Mouse (Mus musculus) c-Kit-positive CD71-negative TER-119-negative erythroid progenitor cells, embryonic 14.5 days (primary cell): ENCODE measurements around the gene Trio.

ENCODE experiments used
- DNase-seq: peaks from one replicate; pipeline ENCODE4 v3.0.0-alpha.2; 2013; ENCODE audit warnings: low read depth

Gene Trio

DNA sequence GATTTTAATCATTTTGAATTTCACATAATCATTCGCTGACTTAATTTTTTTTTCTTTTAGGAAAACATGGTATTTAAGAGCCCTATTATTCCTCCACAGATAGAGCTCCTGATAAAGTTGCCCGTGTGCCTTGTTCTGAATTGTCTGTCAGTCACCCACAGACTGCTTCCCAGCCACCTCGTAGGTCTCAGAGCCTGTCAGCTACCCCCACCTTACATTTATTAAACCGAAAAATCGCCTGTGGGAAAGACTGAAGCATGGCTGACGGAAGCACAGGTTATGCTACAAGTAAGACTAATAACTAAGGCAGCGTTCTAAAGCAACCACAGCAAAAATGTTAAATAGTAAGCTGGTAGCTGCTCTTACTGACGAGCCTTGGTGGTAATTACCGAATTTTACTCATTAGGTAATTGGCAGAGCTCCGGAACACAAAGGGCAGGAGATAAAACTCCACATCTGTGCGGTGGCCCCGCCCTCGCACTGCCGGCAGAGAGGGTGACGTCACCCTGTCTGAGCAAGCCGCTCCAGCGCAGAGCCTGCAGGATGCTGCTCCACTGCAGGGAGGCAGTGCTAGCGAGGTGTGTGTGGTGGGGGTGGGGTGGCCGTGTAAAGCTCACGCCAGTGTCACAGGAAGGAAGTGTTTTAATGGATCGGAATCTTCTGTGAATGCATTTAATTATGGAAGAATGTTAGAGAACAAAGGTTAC is 102.2 kb downstream of the Trio start:
- peak; percentile 72 for DNase-seq

DNA sequence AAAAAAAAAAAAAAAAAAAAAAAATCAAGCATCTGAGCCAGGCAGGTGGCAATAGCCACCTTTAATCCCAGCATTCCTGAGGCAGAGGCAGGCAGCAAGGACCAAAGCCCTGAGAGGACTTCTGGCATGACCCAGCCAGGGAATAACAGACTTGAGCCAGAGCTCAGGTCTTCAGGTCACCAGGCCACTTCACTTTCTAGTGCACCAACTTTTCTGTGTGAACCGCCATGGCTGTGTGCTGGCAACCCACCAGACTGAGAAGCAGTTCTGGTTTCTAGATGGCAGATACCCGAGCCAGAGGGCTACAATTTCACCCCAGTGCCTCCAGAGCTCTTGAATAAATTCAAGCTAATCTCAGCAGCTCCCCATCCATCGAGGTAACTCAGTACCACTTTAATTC is 104.9 kb downstream of the Trio start:
- DNase-seq, result no peak

DNA sequence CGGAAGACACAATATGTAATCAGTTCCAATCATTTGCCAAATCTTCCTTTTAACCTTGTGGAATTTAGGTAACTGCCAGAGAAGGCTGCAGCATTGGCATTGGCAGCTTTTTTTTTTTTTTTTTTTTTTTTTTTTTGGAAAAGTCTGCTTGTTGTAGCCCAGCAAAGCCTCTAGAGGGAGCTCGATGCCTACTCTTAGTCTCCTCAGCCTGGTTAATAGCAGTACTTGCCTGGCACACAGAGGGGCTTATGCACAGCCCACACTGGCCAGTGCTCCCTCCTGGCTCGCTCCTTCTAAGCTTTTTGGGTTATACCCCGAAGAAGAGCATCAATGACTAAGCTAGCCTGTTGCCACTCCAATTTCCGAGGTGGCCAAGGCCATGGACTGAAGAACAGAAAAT is 106.1 kb downstream of the Trio start:
- DNase-seq, result no peak

DNA sequence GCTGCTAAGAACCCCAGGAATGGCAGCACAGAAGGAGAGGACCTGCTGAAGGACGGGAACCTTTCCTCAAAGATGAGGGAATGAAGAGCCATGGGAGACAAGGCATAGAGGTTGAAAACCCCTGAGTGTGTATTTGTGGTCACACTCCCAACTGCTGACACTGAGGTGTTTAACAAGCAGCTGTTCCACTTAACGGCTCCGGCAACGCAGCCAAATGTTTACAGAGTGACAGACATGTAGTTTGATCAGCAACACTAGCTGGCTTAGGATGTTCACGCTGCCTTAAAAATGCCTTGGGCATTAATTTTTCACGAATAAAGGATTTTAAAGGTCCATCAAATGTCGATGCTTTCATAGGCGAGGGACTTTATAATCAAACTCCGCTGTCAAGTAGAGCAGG is 106.8 kb downstream of the Trio start:
- DNase-seq, result no peak

DNA sequence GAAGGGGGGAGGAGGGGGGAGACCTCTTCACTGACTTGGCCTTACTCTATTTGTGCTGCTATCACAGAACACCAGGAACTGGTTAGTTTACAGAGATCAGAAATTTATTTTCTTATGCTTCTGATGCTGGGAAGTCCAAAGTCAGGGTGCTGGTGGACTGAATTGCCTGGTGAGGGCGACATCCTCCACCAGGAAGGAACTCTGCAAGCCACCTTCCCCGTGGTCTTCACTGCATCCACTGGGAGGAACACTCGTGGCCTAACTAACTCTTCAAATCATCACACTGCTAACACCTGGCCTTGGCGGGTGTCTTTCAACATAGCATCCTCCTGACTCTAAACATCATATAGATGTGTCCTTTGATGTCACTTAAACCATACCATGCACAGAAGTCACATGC is 109.4 kb downstream of the Trio start:
- DNase-seq, result no peak

DNA sequence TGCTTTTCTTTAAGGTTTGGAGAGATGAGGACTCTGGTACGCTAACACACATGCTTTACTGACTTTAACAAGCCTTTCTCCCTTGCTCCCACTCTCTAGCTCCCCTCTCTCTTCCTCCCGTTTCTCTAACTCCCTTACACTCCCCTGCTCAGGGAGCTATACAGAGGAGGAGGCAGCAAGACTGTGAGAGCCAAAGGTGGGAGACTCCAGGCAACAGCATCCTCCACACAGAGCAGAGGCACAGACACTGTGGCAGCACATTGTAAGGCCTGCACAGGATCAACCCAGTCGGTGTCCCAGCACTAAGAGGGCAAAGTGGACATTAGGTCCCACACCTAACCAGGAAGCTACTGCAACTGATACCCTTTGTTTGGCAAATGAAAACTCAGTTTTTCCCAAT is 112.6 kb downstream of the Trio start:
- no peak for DNase-seq

DNA sequence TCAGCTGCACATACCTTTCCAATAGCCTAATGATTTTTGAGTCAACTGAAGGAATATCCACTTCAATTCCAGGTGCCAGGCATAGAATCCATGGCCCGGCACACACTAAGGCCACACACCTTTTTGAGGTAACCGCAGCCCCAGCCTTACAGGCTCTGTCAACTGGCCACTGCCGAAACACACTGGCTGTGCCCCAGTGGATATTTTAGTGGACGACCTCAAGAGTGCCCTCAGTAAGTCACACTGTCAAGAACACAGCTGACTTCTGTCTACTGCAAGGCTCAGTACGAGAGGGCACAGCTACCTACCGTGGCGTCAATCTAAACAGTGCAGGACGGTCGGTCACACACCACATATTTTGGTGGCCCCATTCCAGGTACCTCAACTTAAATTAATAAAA is 114.5 kb downstream of the Trio start:
- DNase-seq, result no peak

DNA sequence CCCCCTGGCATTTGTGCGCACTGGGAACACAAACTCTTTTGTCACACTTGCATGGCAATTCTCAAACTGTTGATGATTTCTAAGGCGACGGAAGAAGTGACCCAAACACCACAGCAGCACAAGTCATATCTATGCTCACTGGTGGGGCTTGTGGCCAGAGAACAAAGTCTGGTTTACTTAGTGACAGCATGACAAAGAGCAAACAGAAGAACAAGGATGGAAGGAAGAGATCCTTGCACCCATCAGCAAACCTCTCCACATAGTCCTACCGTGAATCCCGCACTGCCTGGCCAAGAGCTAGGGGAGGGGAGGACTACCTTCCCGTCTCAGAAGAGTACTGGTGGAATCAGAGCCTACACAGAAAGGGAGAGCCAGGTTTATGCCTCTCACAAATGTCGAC is 115.5 kb downstream of the Trio start:
- no peak for DNase-seq

DNA sequence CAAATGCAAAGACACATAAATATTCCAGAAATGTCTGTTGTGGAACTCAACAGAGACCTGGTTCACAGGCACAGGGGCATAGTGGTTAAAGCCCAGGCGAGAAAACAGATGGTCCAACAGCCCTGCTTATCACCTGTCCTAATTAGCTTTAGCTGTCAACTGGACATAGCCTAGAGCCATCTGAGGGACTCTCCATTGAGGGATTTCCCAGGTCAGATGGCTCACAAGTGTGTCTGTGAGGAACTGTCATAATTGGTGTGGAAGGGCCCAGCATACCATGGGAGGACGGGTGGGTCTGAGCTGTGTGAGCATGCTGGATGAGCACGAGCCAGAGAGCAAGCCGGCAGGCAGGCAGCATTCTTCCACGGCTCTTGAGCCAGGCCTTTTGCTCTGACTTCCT is 118.0 kb downstream of the Trio start:
- no peak for DNase-seq

DNA sequence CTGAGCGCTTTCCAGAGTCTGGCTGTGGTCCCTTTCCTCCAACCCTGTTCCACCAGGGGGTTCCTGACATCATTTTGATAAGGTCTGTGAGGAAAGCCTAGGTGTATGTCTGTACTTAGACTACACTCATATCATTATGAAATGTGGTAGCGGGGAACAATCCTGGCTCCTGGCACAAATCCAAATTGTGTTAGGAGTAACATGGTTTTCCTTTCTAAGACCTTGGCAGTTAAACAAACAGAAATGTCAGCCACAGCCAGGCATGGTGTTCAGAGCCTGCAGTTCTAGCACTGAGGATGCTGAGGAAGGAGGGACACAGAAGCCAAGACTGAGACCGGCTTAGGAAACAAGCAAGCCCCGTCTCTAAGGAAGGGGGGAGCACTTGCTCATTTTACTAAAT is 119.2 kb downstream of the Trio start:
- DNase-seq, result no peak

DNA sequence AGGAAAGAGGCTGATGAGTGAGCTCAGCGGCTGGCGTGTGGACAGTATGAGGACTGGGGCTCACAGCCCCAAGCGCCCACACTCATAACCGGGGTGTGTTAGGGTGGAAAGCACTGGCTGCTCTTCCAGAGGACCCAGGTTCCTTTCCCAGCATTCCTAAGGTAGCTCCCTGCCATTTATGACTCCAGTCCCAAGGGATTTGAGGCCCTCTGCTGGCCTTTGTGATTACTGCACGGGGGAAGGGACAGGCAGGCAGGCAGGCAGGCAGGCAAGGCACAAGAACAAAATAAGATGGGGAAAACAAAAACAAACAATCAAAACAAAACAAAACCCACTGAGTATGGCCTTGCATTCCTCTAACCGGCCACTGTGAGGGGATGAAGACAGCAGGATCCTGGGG is 120.3 kb downstream of the Trio start:
- no peak for DNase-seq

DNA sequence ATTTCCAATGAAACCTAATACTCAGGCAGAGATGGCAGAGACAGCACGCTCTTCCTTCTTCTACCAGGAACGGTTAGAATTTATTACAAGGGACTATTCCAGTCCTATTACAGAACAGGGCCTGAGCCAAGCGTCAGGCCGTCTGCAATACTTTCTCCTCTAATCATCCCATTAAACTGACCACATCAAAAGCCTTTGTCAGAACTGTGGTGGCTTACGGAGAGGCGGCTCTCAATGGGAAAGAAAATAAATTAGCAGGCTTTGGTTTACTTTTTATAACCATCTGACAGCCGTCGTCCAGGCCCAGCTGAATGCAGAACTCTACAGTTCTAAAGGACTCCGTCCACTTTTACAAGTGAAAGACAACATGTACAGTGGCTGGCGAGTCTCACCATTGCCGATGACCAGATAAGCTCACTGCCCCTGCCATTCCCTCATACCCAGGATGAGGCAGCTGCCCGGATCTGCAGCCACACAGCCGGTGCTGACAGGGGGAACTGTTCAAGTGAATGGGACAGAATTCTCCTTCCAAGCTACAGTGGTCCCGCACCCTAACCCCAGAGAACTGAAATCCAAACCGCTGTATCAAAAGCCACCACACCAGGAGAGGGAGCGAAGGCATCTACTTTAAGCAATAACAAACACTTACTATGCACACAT is 121.2 kb downstream of the Trio start:
- no peak for DNase-seq

DNA sequence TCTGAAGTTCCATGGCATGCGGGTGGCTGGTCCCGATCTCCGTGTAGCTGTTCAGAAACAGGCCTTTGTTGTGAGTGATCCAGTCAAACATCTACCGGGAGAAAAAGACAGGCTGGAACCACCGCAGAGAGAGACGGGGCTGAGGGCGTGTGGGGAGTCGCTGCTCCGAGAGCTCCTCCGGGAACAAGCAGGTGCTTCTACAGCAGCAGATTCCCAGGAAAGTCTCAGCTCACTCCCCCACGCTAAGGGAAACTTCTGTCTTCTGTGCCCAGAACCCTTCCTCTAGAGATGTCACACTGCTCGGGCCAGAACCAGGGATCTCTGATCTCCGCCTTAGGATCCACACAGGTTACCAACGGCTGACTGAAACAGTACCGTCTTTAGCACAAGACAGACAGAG is 124.4 kb downstream of the Trio start:
- no peak for DNase-seq

DNA sequence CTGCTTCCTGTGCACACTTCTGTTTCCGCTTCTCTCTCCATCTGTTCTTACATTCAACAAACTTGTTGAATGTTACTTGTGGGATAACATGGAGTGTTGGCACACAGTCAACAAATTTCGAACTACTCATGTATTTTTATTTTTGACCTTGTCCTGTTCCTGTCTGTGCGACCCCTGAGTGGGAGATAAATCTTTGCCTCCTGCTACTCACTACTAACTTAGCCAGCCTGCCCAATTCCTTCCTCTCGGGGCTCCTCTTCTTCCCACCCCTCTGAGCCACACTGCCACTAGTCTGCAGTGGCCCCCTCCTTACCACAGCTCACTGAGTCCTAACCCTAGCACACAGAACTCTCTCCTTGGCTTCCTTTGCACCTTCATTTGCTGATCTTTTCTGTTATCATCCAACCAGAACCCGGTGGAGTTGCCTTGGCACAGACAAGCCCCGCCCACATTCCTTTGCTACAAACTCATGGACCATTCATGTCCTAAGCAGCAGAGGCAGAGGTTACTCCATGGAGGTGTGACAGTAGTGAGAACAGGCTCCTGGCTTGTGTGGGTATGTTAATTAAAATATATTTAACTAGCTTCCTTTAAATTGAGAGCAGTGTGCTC is 126.7 kb downstream of the Trio start:
- DNase-seq, result no peak

DNA sequence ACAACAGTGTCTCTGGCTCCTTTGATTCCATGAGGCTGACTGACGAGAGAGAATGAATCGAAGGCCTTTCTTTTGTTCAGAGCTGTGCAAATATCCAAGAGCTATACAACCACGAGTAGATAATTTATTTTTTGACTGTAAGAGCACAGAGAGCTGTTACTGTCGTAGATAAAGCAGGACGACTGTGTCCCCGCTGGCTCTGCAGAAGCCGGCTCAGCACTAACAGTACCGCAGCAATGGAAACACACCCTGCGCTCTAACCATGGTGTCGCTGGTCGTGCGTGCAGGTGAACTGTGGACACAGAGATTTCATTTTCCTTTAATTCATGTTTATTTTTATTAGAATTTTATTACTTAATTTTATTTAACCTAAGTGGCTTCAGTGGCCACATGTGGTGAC is 131.5 kb downstream of the Trio start:
- no peak for DNase-seq

DNA sequence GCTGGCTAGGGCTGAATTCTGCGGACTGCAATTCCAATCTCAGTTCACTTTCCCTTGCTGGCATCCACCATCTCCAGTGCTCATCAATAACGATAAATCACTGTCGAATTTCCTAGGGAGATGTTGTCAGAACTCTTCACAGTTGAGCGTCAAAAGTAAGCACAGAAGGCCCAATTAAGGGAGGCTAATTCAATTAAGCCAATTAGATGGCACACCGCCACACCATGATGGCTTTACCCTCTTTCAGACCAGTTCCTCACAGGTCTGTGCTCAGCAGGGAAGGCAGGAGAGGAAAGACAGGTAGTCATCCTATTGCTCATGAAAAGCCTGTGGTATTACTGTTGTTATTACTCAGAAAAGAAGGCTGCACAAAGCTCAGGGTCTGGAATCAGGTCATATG is 133.6 kb downstream of the Trio start:
- DNase-seq, result no peak

DNA sequence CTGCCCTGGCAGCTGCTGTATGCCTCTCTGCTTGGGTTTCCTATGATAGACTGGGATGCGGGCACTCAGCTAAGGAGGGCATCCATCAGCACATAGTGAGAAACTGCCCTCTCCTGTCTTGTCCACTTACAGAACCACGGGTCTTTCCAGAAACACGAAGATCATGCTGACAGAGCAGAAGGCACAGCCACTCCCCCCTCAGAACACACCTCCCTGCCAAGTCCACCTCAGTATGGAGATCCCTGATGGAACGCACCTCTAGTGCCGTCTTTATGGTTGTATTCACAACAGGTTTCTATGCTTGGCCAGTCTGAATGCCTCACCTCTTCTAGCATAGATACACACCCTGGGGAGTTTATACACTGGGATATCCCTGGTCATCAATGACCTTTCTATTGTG is 135.0 kb downstream of the Trio start:
- no peak for DNase-seq

DNA sequence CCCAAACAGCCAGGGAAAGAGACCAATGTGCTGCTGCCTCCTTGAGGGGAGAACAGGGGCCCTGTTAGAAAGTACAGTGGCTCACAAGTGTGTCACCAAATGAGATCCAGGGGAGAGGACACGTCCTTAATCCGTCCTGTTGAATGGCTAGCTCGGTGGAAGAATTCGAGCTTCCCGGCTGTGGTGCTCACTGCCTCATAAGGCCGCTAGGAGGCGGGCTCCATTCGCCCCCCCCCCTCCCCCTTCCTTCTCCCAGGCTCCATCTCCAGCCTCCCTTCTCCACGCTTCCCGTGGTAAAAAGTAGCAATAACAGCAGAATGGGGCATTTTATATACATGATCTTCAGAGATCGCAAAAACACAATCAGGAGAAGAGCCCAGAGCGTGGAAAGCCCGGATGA is 137.5 kb downstream of the Trio start:
- DNase-seq, result no peak

DNA sequence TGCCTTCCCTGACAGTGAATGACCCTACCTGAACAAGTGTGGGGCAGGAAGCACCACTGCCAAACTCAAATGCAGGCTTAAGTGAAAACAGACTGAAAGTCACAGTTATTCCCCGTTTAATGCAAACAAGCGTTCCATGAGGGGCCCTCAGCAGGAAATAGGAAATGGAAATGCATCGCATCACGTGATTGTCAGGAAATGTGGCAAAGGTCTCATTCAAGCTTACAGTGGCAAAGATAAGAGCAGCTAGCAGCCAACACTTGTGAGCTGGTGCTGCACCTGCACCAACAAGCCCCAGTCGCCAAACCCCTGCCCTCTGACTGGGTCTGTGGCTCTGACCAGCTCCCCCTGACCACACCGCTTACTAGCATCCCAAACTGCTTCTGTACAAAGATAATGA is 138.7 kb downstream of the Trio start:
- no peak for DNase-seq

DNA sequence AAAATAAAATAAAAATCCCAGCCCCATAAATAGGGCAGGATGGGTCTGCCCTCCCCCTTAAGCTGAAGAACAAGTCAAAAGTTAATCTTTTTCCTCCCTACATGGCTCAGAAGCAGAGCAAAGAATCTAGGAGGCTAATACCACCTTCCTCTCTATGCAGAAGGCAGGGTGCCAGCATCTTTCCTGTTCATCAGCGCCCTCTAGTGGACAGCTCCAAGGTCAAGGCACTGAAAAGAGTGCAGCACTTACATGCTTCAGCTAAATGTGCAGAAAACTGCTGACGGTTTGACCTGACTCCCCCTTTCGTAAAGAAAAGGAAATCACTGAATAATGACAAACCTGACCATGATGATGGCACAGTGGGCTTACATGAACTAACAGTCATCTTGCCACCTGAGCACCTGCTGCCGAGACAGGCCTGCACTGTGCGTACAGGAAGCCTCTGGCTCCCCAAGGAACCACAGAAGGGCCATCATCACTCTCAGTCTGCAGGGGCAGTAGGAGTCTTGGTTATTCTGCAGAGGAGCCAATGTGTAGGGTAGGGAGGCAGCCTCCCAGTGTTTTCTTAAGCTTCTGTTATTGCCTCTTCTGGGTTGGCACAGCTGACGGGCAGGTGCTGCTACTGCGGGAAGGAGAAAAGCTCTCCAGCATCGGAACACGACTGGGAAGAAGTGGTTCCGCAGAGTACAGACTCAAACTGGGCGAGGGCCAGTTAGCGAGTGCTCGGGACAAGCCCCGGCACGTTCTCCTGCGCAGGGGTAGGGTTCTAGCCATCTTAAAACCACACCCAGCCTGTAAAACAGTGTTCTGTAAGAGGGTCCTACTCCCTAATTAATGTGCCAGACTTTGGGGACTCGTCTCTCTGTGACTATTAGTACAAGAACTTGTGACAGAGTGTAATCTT is 141.0 kb downstream of the Trio start:
- DNase-seq, result peak; percentile 82

DNA sequence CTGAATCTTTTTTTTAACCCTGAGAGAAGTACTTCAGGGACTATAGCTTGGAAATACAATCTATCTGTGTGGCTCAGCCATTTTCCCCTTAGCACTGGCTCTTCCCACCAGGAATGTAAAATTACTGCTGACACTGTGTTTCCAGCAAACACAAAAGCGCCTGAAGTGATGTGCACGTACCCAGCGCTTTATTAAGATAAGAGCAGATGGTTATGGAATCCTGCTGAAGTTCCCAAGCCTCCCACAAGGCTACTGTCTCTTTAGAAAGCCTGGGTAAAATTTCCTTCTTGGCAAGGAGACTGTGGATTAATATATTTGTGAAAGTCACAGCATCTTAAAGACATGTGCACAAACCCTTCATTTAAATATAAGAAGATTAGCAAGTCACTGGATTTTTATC is 141.8 kb downstream of the Trio start:
- no peak for DNase-seq

DNA sequence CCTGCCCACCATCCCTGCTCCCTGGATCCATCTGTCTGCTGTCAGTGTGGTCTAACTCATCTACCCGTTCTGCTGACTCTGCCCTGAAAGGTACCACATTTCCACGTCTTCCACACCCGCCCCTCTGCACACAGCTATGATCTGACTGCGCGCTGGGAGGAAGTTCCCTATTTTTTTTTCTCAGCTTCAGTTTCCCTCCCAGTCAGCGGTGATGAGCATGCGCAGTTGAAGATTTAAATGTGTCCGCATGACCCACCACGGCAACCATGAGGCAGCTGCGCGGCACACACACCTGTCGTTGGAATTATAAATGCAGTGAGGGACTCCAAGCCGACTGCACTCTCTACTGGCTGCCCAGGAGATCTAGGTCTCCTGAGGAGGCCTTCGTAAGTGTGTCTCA is 142.8 kb downstream of the Trio start:
- no peak for DNase-seq

DNA sequence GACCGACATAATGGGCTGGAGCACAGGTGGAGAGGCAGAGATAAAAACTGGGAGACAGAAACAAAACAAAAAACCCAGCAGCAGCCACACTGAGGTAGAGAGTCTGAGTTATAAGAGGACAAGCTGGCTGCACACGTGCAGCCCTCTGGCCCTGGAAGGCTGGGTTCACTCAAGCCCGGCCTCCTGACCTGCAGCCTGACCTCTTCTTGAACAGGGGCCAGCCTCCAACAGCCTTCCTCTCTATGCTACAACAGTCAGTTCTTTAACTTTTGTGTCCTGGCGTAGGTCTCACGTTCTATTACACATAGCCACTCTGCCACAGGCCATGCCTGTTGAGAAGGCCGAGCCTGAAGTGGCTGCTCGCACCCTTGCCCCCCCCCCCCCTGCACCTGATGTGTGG is 147.8 kb downstream of the Trio start:
- DNase-seq, result no peak
